Mouse (Mus musculus) midbrain, embryonic 16.5 days (tissue): ENCODE measurements around the gene Zfp704. TPM values are rescaled to one million over a fixed set of nuclear protein-coding genes. Genes with fewer than 3 reads are reported as not detected.

ENCODE experiments used
- ATAC-seq: fragments of 200-750 bp; cut with Nextera tagmentation; 2 replicates; pipeline ENCODE4 v1.8.0; 2017; ENCODE audit warnings: moderate TSS enrichment
- H3K27ac ChIP-seq: fragments of 300-500 bp; sonication (generic); 2 replicates; pipeline ENCODE4 v1.5.1; 2014; ENCODE audit warnings: mild to moderate bottlenecking, low read length, mixed read lengths
- H3K27me3 ChIP-seq: fragments of 300-500 bp; sonication (generic); 2 replicates; pipeline ENCODE4 v1.6.1; 2014; ENCODE audit warnings: low read depth, low read length, mixed read lengths; ENCODE audit not compliant: control insufficient read depth, insufficient read depth
- H3K36me3 ChIP-seq: fragments of 300-500 bp; sonication (generic); 2 replicates; pipeline ENCODE4 v1.6.1; 2014; ENCODE audit warnings: mild to moderate bottlenecking, low read length, moderate library complexity, mixed read lengths; ENCODE audit not compliant: control insufficient read depth, insufficient read depth
- H3K4me1 ChIP-seq: fragments of 300-500 bp; sonication (generic); 2 replicates; pipeline ENCODE4 v1.6.1; 2014; ENCODE audit warnings: mild to moderate bottlenecking, low read length, mixed read lengths; ENCODE audit not compliant: control insufficient read depth, insufficient read depth
- H3K4me2 ChIP-seq: fragments of 300-500 bp; sonication (generic); 2 replicates; pipeline ENCODE4 v1.6.1; 2014; ENCODE audit warnings: mild to moderate bottlenecking, low read length, mixed read lengths
- H3K4me3 ChIP-seq: fragments of 300-500 bp; sonication (generic); 2 replicates; pipeline ENCODE4 v1.5.1; 2014; ENCODE audit warnings: low read depth, mild to moderate bottlenecking, low read length, moderate library complexity, mixed read lengths
- H3K9ac ChIP-seq: fragments of 300-500 bp; sonication (generic); 2 replicates; pipeline ENCODE4 v1.6.1; 2014; ENCODE audit warnings: low read depth, low read length, mixed read lengths
- H3K9me3 ChIP-seq: fragments of 300-500 bp; sonication (generic); replicated peaks from 2 replicates; pipeline ENCODE4 v1.6.1; 2014; ENCODE audit warnings: mild to moderate bottlenecking, low read length, mixed read lengths; ENCODE audit not compliant: control insufficient read depth, poor library complexity, severe bottlenecking
- WGBS: fragments of 180-500 bp; shearing (Covaris S2); extraction: QIAGEN DNeasy Blood & Tissue Kit; methylation state at CpG from one replicate; pipeline ENCODE4 v1.1.7; 2014; 5-methylcytosine and 5-hydroxymethylcytosine counted together
- polyA plus RNA-seq: library from polyadenylated mRNA; unstranded; fragments of >200 nt; fragmentation: Nextera tagmentation; extraction: Ambion mirVana; gene quantifications from 2 replicates; pipeline ENCODE4 v1.2.1, GENCODE M21; 2015

The Zfp704 gene
- polyA plus RNA-seq, 1 experiment from 2014 or later = 14.8 TPM

- peak overlapping the region; percentile 28 for H3K4me2 ChIP-seq
- no peaks in the 10 kb centered on the region for H3K27me3 ChIP-seq
- no peaks in the 10 kb centered on the region for H3K36me3 ChIP-seq
- H3K9me3 ChIP-seq = no peaks in the 10 kb centered on the region
- peak; percentile 66 for ATAC-seq
- no peak overlapping the region for H3K4me3 ChIP-seq
- peaks cover 19% of the 10 kb centered on the region for H3K4me1 ChIP-seq
- H3K27ac ChIP-seq = peak overlapping the region; percentile 79
- WGBS = 32% methylated on average over 8 of the region's 8 CpGs
- H3K9ac ChIP-seq = no peak overlapping the region
These were observed 109.8 kb downstream of the Zfp704 start for GRCm38 (mm10) chr3:9499994-9500553.

GRCm38 (mm10) chr3:9499489-9499888, 110.4 kb downstream of the Zfp704 start:
- Histone ChIP-seq H3K9ac (no peak overlapping the region), H3K9me3 (no peaks in the 10 kb centered on the region), H3K4me3 (no peak overlapping the region), H3K36me3 (no peaks in the 10 kb centered on the region), H3K4me1 (peaks cover 17% of the 10 kb centered on the region), H3K27ac (peak overlapping the region; percentile 79), H3K4me2 (no peak overlapping the region), H3K27me3 (no peaks in the 10 kb centered on the region)
- 56% methylated on average over 5 of the region's 5 CpGs for WGBS
- ATAC-seq = no peak

- Histone ChIP-seq H3K4me1 (peaks cover 17% of the 10 kb centered on the region), H3K9me3 (no peaks in the 10 kb centered on the region), H3K4me2 (no peak overlapping the region), H3K36me3 (no peaks in the 10 kb centered on the region), H3K27me3 (no peaks in the 10 kb centered on the region), H3K27ac (no peak overlapping the region), H3K4me3 (no peak overlapping the region), H3K9ac (no peak overlapping the region)
- 40% methylated on average over 5 of the region's 5 CpGs for WGBS
- ATAC-seq = no peak
These were observed 112.6 kb downstream of the Zfp704 start for GRCm38 (mm10) chr3:9497260-9497659.

- no peak overlapping the region for H3K4me2 ChIP-seq
- no peaks in the 10 kb centered on the region for H3K4me1 ChIP-seq
- H3K36me3 ChIP-seq = no peaks in the 10 kb centered on the region
- no peaks in the 10 kb centered on the region for H3K27me3 ChIP-seq
- no peak overlapping the region for H3K9ac ChIP-seq
- no peaks in the 10 kb centered on the region for H3K9me3 ChIP-seq
- H3K27ac ChIP-seq = no peak overlapping the region
- no peak for ATAC-seq
- 74% methylated on average over 4 of the region's 4 CpGs for WGBS
- no peak overlapping the region for H3K4me3 ChIP-seq
These were observed 118.1 kb downstream of the Zfp704 start for GRCm38 (mm10) chr3:9491766-9492283.

GRCm38 (mm10) chr3:9487644-9488043, 122.2 kb downstream of the Zfp704 start:
- Histone ChIP-seq H3K9ac (no peak overlapping the region), H3K4me2 (no peak overlapping the region), H3K36me3 (no peaks in the 10 kb centered on the region), H3K27me3 (no peaks in the 10 kb centered on the region), H3K4me1 (no peaks in the 10 kb centered on the region), H3K9me3 (no peaks in the 10 kb centered on the region), H3K4me3 (no peak overlapping the region), H3K27ac (no peak overlapping the region)
- WGBS = 59% methylated on average over 4 of the region's 4 CpGs
- no peak for ATAC-seq

- 93% methylated on average over 3 of the region's 3 CpGs for WGBS
- Histone ChIP-seq H3K4me1 (no peaks in the 10 kb centered on the region; the same call in 1 of the 2 replicates), H3K9ac (no peak overlapping the region), H3K27me3 (no peaks in the 10 kb centered on the region), H3K4me3 (no peak overlapping the region), H3K36me3 (no peaks in the 10 kb centered on the region), H3K4me2 (no peak overlapping the region), H3K9me3 (no peaks in the 10 kb centered on the region), H3K27ac (no peak overlapping the region)
- ATAC-seq = no peak
These were observed 124.4 kb downstream of the Zfp704 start for GRCm38 (mm10) chr3:9485506-9485905.

GRCm38 (mm10) chr3:9481956-9482355, 127.9 kb downstream of the Zfp704 start:
- 86% methylated on average over 4 of the region's 4 CpGs for WGBS
- no peaks in the 10 kb centered on the region for H3K9me3 ChIP-seq
- ATAC-seq = no peak

GRCm38 (mm10) chr3:9481358-9481757, 128.5 kb downstream of the Zfp704 start:
- ATAC-seq = no peak
- Histone ChIP-seq H3K9me3 (no peaks in the 10 kb centered on the region), H3K36me3 (no peaks in the 10 kb centered on the region)

More at GRCm38 (mm10) chr3:9481956-9482355, 127.9 kb downstream of the Zfp704 start:
- Histone ChIP-seq H3K4me1 (no peaks in the 10 kb centered on the region; the same call in 1 of the 2 replicates), H3K27ac (no peak overlapping the region), H3K9ac (no peak overlapping the region), H3K4me3 (no peak overlapping the region), H3K36me3 (no peaks in the 10 kb centered on the region), H3K4me2 (no peak overlapping the region), H3K27me3 (no peaks in the 10 kb centered on the region)

GRCm38 (mm10) chr3:9480936-9481335, 128.9 kb downstream of the Zfp704 start:
- no peak overlapping the region for H3K27ac ChIP-seq
- no peak overlapping the region for H3K9ac ChIP-seq
- no peaks in the 10 kb centered on the region for H3K36me3 ChIP-seq
- no peaks in the 10 kb centered on the region for H3K27me3 ChIP-seq
- H3K4me1 ChIP-seq = no peaks in the 10 kb centered on the region; the same call in 1 of the 2 replicates
- WGBS = 88% methylated on average over 5 of the region's 5 CpGs
- ATAC-seq = no peak
- no peaks in the 10 kb centered on the region for H3K9me3 ChIP-seq
- no peak overlapping the region for H3K4me2 ChIP-seq
- no peak overlapping the region for H3K4me3 ChIP-seq

More at GRCm38 (mm10) chr3:9481358-9481757, 128.5 kb downstream of the Zfp704 start:
- no peak overlapping the region for H3K9ac ChIP-seq
- H3K27ac ChIP-seq = no peak overlapping the region
- H3K4me3 ChIP-seq = no peak overlapping the region
- H3K4me1 ChIP-seq = no peaks in the 10 kb centered on the region; the same call in 1 of the 2 replicates
- no peaks in the 10 kb centered on the region for H3K27me3 ChIP-seq
- no peak overlapping the region for H3K4me2 ChIP-seq
- WGBS = 75% methylated on average over 6 of the region's 6 CpGs
